Mouse (Mus musculus): ENCODE results near the gene Dnah17. TPM values are rescaled to one million over a fixed set of nuclear protein-coding genes. Genes with fewer than 3 reads are reported as not detected.

The Dnah17 gene
- polyA plus RNA-seq, 1 experiment from 2014 or later = 0.17 TPM

GRCm38 (mm10) chr11:117989241-117989640 lies 141.2 kb downstream of the Dnah17 start:
- H3K9me3 ChIP-seq (ENCODE audit: control insufficient read depth, low read length) = no peaks in the 10 kb centered on the region
- peaks cover 10% of the 10 kb centered on the region; the same call in 1 of the 2 replicates for H3K4me1 ChIP-seq (replicated peaks; ENCODE audit: control insufficient read depth, insufficient read depth, low read length)
- WGBS = 89% methylated on average over 4 of the region's 4 CpGs
- DNase-seq (ENCODE audit: low spot score) = no peak
- ATAC-seq (replicated peaks; ENCODE audit: low FRiP score) = no peak
- H3K36me3 ChIP-seq (ENCODE audit: control insufficient read depth, insufficient read depth, low read length) = no peaks in the 10 kb centered on the region
- H3K4me3 ChIP-seq (ENCODE audit: low read depth, low read length) = no peak overlapping the region
- H3K4me2 ChIP-seq (ENCODE audit: low read depth, low read length, severe bottlenecking) = no peak overlapping the region
- H3K27me3 ChIP-seq (ENCODE audit: control insufficient read depth, insufficient read depth, low read length) = no peaks in the 10 kb centered on the region
- H3K27ac ChIP-seq (ENCODE audit: low read depth, low read length) = no peak overlapping the region
- H3K9ac ChIP-seq (ENCODE audit: low read length) = no peak overlapping the region

- Histone ChIP-seq H3K9ac (ENCODE audit: low read length) (no peak overlapping the region), H3K4me2 (ENCODE audit: low read depth, low read length, severe bottlenecking) (peak overlapping the region; percentile 60), H3K9me3 (ENCODE audit: control insufficient read depth, low read length) (no peaks in the 10 kb centered on the region), H3K27me3 (ENCODE audit: control insufficient read depth, insufficient read depth, low read length) (no peaks in the 10 kb centered on the region), H3K4me3 (ENCODE audit: low read depth, low read length) (peak overlapping the region; percentile 100; the same call in 1 of the 2 replicates), H3K4me1 (replicated peaks; ENCODE audit: control insufficient read depth, insufficient read depth, low read length) (peaks cover 10% of the 10 kb centered on the region; the same call in 1 of the 2 replicates), H3K36me3 (ENCODE audit: control insufficient read depth, insufficient read depth, low read length) (no peaks in the 10 kb centered on the region), H3K27ac (ENCODE audit: low read depth, low read length) (no peak overlapping the region)
- no peak for DNase-seq (ENCODE audit: low spot score)
- ATAC-seq (replicated peaks; ENCODE audit: low FRiP score) = no peak
- WGBS = 71% methylated on average over 4 of the region's 4 CpGs
These were observed 142.5 kb downstream of the Dnah17 start for GRCm38 (mm10) chr11:117987968-117988367.

GRCm38 (mm10) chr11:117987032-117987451 lies 143.4 kb downstream of the Dnah17 start:
- peak; percentile 73; the same call in 1 of the 2 replicates for ATAC-seq (replicated peaks; ENCODE audit: low FRiP score)
- 0 out of 2 replicates have a peak overlapping the region, but pooled peaks have one; percentile 7 for H3K27ac ChIP-seq (ENCODE audit: low read depth, low read length)
- under 1% methylated on average over 31 of the region's 32 CpGs for WGBS

GRCm38 (mm10) chr11:117986126-117987031 lies 144.1 kb downstream of the Dnah17 start, which contains the start of gene Pgs1:
Gene Pgs1, plus strand, starts transcription at chr11:117986292.
- peak within 1 kb of the TSS; percentile 100 for H3K4me3 ChIP-seq (ENCODE audit: low read depth, low read length)
- ATAC-seq (replicated peaks; ENCODE audit: low FRiP score) (peak; percentile 76), DNase-seq (ENCODE audit: low spot score) (peak; percentile 95)
- H3K9ac ChIP-seq (ENCODE audit: low read length) = peak within 1 kb of the TSS; percentile 92
- WGBS = 8% methylated on average over 51 of the region's 51 CpGs
- H3K4me1 ChIP-seq (replicated peaks; ENCODE audit: control insufficient read depth, insufficient read depth, low read length) = peaks cover 10% of the 10 kb centered on the region; the same call in 1 of the 2 replicates
- 0 out of 2 replicates have a peak within 1 kb of the TSS, but pooled peaks have one; percentile 7 for H3K27ac ChIP-seq (ENCODE audit: low read depth, low read length)
- no peaks in the 10 kb centered on the region for H3K9me3 ChIP-seq (ENCODE audit: control insufficient read depth, low read length)
- no peaks in the 10 kb centered on the region for H3K36me3 ChIP-seq (ENCODE audit: control insufficient read depth, insufficient read depth, low read length)
- peak within 1 kb of the TSS; percentile 60 for H3K4me2 ChIP-seq (ENCODE audit: low read depth, low read length, severe bottlenecking)
- H3K27me3 ChIP-seq (ENCODE audit: control insufficient read depth, insufficient read depth, low read length) = no peaks in the 10 kb centered on the region

More at GRCm38 (mm10) chr11:117987032-117987451, 143.4 kb downstream of the Dnah17 start:
- no peaks in the 10 kb centered on the region for H3K9me3 ChIP-seq (ENCODE audit: control insufficient read depth, low read length)
- peak overlapping the region; percentile 100 for H3K4me3 ChIP-seq (ENCODE audit: low read depth, low read length)
- H3K27me3 ChIP-seq (ENCODE audit: control insufficient read depth, insufficient read depth, low read length) = no peaks in the 10 kb centered on the region
- no peak for DNase-seq (ENCODE audit: low spot score)
- peak overlapping the region; percentile 60 for H3K4me2 ChIP-seq (ENCODE audit: low read depth, low read length, severe bottlenecking)
- peak overlapping the region; percentile 92 for H3K9ac ChIP-seq (ENCODE audit: low read length)
- no peaks in the 10 kb centered on the region for H3K36me3 ChIP-seq (ENCODE audit: control insufficient read depth, insufficient read depth, low read length)
- H3K4me1 ChIP-seq (replicated peaks; ENCODE audit: control insufficient read depth, insufficient read depth, low read length) = peaks cover 10% of the 10 kb centered on the region; the same call in 1 of the 2 replicates

- no peak overlapping the region for H3K9ac ChIP-seq (ENCODE audit: low read length)
- DNase-seq (ENCODE audit: low spot score) (no peak), ATAC-seq (replicated peaks; ENCODE audit: low FRiP score) (no peak)
- no peaks in the 10 kb centered on the region for H3K9me3 ChIP-seq (ENCODE audit: control insufficient read depth, low read length)
- H3K4me1 ChIP-seq (replicated peaks; ENCODE audit: control insufficient read depth, insufficient read depth, low read length) = peaks cover 10% of the 10 kb centered on the region; the same call in 1 of the 2 replicates
- WGBS = 73% methylated on average over 7 of the region's 7 CpGs
- no peak overlapping the region for H3K4me2 ChIP-seq (ENCODE audit: low read depth, low read length, severe bottlenecking)
- no peaks in the 10 kb centered on the region for H3K27me3 ChIP-seq (ENCODE audit: control insufficient read depth, insufficient read depth, low read length)
- no peak overlapping the region for H3K4me3 ChIP-seq (ENCODE audit: low read depth, low read length)
- H3K36me3 ChIP-seq (ENCODE audit: control insufficient read depth, insufficient read depth, low read length) = no peaks in the 10 kb centered on the region
- no peak overlapping the region for H3K27ac ChIP-seq (ENCODE audit: low read depth, low read length)
These were observed 146.7 kb downstream of the Dnah17 start for GRCm38 (mm10) chr11:117983770-117984169.

- DNase-seq (ENCODE audit: low spot score) (no peak), ATAC-seq (replicated peaks; ENCODE audit: low FRiP score) (no peak)
- H3K9me3 ChIP-seq (ENCODE audit: control insufficient read depth, low read length) = no peaks in the 10 kb centered on the region
- H3K9ac ChIP-seq (ENCODE audit: low read length) = no peak overlapping the region
- no peaks in the 10 kb centered on the region for H3K27me3 ChIP-seq (ENCODE audit: control insufficient read depth, insufficient read depth, low read length)
- no peak overlapping the region for H3K27ac ChIP-seq (ENCODE audit: low read depth, low read length)
- peaks cover 3% of the 10 kb centered on the region; the same call in 1 of the 2 replicates for H3K4me1 ChIP-seq (replicated peaks; ENCODE audit: control insufficient read depth, insufficient read depth, low read length)
- no peak overlapping the region for H3K4me3 ChIP-seq (ENCODE audit: low read depth, low read length)
- no peaks in the 10 kb centered on the region for H3K36me3 ChIP-seq (ENCODE audit: control insufficient read depth, insufficient read depth, low read length)
- H3K4me2 ChIP-seq (ENCODE audit: low read depth, low read length, severe bottlenecking) = no peak overlapping the region
- 81% methylated on average over 5 of the region's 5 CpGs for WGBS
These were observed 148.0 kb downstream of the Dnah17 start for GRCm38 (mm10) chr11:117982426-117982825.

GRCm38 (mm10) chr11:117979388-117979787 lies 151.0 kb downstream of the Dnah17 start:
- H3K27ac ChIP-seq (ENCODE audit: low read depth, low read length) = no peak overlapping the region
- no peaks in the 10 kb centered on the region for H3K9me3 ChIP-seq (ENCODE audit: control insufficient read depth, low read length)
- H3K4me3 ChIP-seq (ENCODE audit: low read depth, low read length) = no peak overlapping the region
- H3K9ac ChIP-seq (ENCODE audit: low read length) = no peak overlapping the region
- no peak overlapping the region for H3K4me2 ChIP-seq (ENCODE audit: low read depth, low read length, severe bottlenecking)
- H3K4me1 ChIP-seq (replicated peaks; ENCODE audit: control insufficient read depth, insufficient read depth, low read length) = peaks cover 19% of the 10 kb centered on the region
- ATAC-seq (replicated peaks; ENCODE audit: low FRiP score) = no peak
- no peaks in the 10 kb centered on the region for H3K36me3 ChIP-seq (ENCODE audit: control insufficient read depth, insufficient read depth, low read length)
- WGBS = 65% methylated on average over 7 of the region's 7 CpGs
- no peak for DNase-seq (ENCODE audit: low spot score)
- H3K27me3 ChIP-seq (ENCODE audit: control insufficient read depth, insufficient read depth, low read length) = no peaks in the 10 kb centered on the region

- no peaks in the 10 kb centered on the region for H3K9me3 ChIP-seq (ENCODE audit: control insufficient read depth, low read length)
- no peak overlapping the region for H3K9ac ChIP-seq (ENCODE audit: low read length)
- peaks cover 19% of the 10 kb centered on the region for H3K4me1 ChIP-seq (replicated peaks; ENCODE audit: control insufficient read depth, insufficient read depth, low read length)
- 69% methylated on average over 4 of the region's 5 CpGs for WGBS
- H3K36me3 ChIP-seq (ENCODE audit: control insufficient read depth, insufficient read depth, low read length) = no peaks in the 10 kb centered on the region
- H3K27ac ChIP-seq (ENCODE audit: low read depth, low read length) = no peak overlapping the region
- H3K4me2 ChIP-seq (ENCODE audit: low read depth, low read length, severe bottlenecking) = no peak overlapping the region
- H3K4me3 ChIP-seq (ENCODE audit: low read depth, low read length) = no peak overlapping the region
- H3K27me3 ChIP-seq (ENCODE audit: control insufficient read depth, insufficient read depth, low read length) = no peaks in the 10 kb centered on the region
- ATAC-seq (replicated peaks; ENCODE audit: low FRiP score) (no peak), DNase-seq (ENCODE audit: low spot score) (no peak)
These were observed 152.6 kb downstream of the Dnah17 start for GRCm38 (mm10) chr11:117977694-117978360.

Data from forebrain, embryonic 11.5 days (tissue).